Mouse (Mus musculus): Measurements from ENCODE around the gene Tgfa. TPM values are rescaled to one million over a fixed set of nuclear protein-coding genes. Genes with fewer than 3 reads are reported as not detected.

Gene Tgfa
- polyA plus RNA-seq (2016; fragmentation: Nextera tagmentation; extraction: Ambion mirVana): 2.1 and 2.4 TPM in 2 replicates

DNA sequence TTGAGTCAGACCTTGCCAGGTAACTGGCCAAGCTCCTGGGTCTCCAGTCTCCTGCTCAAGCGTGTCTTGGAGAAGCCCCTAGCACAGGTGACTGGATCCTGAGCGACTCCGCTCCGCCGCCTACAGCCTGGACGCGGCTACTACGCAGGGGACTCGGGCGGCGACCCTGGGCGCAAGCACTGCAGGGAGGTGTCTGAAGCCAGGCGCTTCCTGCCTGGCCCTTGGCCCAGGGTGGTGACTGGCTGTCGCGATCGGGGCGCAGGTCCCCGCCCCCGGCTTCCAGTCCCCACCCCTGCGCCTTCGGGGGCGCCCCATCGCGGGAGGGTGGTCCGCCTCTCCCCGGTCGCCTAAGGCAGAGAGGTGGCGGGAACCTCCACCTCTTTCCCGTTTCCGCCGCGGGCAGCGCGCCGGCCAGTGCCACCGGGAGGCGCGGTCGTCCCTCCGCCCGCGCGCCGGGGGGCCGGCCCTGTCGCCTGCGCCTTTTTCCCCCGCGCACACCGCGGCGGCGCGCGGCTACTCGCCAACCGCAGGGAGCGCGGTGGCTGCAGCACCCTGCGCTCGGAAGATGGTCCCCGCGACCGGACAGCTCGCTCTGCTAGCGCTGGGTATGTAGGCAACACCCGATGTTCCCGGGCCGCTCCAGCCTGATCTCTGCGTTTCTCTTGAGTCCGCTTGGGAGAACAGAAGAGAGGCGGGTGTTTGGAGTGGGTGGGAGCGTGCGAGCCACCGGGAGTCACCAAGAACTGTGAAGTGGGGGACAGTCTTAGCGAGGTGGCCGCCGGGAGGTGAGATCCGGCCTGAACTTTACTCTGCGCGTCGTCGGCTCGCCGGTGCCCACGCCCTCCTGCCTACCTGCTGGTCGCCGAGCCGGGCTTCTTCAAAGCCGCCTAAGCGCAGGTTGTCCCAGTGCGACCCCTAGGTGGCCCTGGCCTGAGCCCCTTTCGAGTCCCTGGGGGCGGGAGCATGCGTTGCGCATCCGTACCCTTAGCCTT lies at the start of gene Tgfa:
Gene Tgfa, plus strand, starts transcription at position 283 of the 992 bp plus-strand sequence.
- H3K9me3 ChIP-seq: no peaks in the 10 kb centered on the region
- peak; percentile 82 for DNase-seq (ENCODE audit: low spot score)
- WGBS: under 1% methylated on average over 97 of the region's 97 CpGs
- no peaks in the 10 kb centered on the region for H3K36me3 ChIP-seq (replicated peaks)
- H3K27ac ChIP-seq (replicated peaks): peak within 1 kb of the TSS; percentile 76
- peak within 1 kb of the TSS; percentile 80 for H3K4me3 ChIP-seq
- H3K4me1 ChIP-seq: peaks cover 41% of the 10 kb centered on the region
- H3K27me3 ChIP-seq (replicated peaks; ENCODE audit: low read depth, poor library complexity, severe bottlenecking): peaks cover 62% of the 10 kb centered on the region

- no peak for DNase-seq (ENCODE audit: low spot score)
- Histone ChIP-seq H3K4me3 (no peak overlapping the region), H3K27ac (replicated peaks) (no peak overlapping the region), H3K36me3 (replicated peaks) (no peaks in the 10 kb centered on the region), H3K9me3 (no peaks in the 10 kb centered on the region), H3K4me1 (no peaks in the 10 kb centered on the region), H3K27me3 (replicated peaks; ENCODE audit: low read depth, poor library complexity, severe bottlenecking) (no peaks in the 10 kb centered on the region)
- WGBS: 61% methylated on average over 4 of the region's 4 CpGs
Measured at GRCm38 (mm10) chr6:86148518-86148917, 46.5 kb upstream of the Tgfa start.

DNA sequence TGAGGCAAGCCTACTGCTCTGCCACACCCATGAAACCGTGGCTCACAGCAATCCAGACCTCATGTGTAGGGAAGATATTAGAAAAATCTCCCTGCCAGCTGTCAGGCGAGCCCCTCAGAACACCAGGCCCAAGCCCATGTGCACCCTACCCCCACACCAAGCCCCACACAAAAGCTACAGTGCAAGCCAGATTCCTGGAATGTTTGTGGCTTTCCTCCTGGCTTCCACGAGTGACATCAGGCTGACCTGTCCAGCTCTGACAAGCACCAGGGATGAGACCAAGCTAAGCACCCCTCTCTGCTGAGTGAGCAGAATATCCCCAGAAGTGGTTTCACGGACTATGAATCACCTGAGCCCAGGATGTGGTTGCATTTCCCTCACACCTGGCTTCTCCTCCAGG lies 46.0 kb upstream of the Tgfa start:
- Histone ChIP-seq H3K27me3 (replicated peaks; ENCODE audit: low read depth, poor library complexity, severe bottlenecking) (no peaks in the 10 kb centered on the region), H3K27ac (replicated peaks) (0 out of 2 replicates have a peak overlapping the region, but pooled peaks have one; percentile 19), H3K4me1 (no peaks in the 10 kb centered on the region), H3K9me3 (no peaks in the 10 kb centered on the region), H3K4me3 (no peak overlapping the region), H3K36me3 (replicated peaks) (no peaks in the 10 kb centered on the region)
- WGBS: 48% methylated on average over 4 of the region's 4 CpGs
- DNase-seq (ENCODE audit: low spot score): no peak

GRCm38 (mm10) chr6:86152676-86153075 lies 42.3 kb upstream of the Tgfa start:
- Histone ChIP-seq H3K27me3 (replicated peaks; ENCODE audit: low read depth, poor library complexity, severe bottlenecking) (no peaks in the 10 kb centered on the region), H3K4me3 (no peak overlapping the region), H3K36me3 (replicated peaks) (no peaks in the 10 kb centered on the region), H3K4me1 (no peaks in the 10 kb centered on the region), H3K9me3 (no peaks in the 10 kb centered on the region), H3K27ac (replicated peaks) (no peak overlapping the region)
- no peak for DNase-seq (ENCODE audit: low spot score)
- 90% methylated on average over 7 of the region's 7 CpGs for WGBS

GRCm38 (mm10) chr6:86153436-86153990 lies 41.5 kb upstream of the Tgfa start:
- no peak for DNase-seq (ENCODE audit: low spot score)
- Histone ChIP-seq H3K4me1 (no peaks in the 10 kb centered on the region), H3K4me3 (no peak overlapping the region), H3K9me3 (no peaks in the 10 kb centered on the region), H3K27me3 (replicated peaks; ENCODE audit: low read depth, poor library complexity, severe bottlenecking) (no peaks in the 10 kb centered on the region), H3K27ac (replicated peaks) (no peak overlapping the region), H3K36me3 (replicated peaks) (no peaks in the 10 kb centered on the region)
- WGBS: 64% methylated on average over 8 of the region's 8 CpGs

DNA sequence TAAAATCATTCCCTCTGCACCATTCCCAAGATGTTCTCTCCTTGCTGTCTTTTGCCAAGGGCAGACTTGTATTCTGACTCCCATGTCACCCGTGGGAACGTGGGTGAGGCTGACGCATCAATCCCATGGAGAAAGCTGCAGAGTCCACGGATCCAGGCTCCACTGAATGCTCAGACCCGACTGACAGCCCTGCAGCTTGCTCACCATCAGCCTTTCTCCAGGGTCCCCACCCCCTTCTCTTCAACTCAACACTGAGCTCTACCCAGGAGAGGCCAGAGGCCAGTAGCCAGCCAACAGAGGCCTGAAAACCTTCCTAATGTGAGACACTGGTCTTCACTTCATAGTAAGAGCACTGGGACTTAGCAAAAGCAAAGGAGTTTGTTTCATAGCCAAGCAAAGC lies 41.0 kb upstream of the Tgfa start:
- 85% methylated on average over 5 of the region's 5 CpGs for WGBS

GRCm38 (mm10) chr6:86154481-86154880 lies 40.5 kb upstream of the Tgfa start:
- DNase-seq (ENCODE audit: low spot score): no peak
- H3K4me3 ChIP-seq: no peak overlapping the region
- WGBS: 85% methylated on average over 2 of the region's 2 CpGs

More for the DNA sequence above, 41.0 kb upstream of the Tgfa start:
- Histone ChIP-seq H3K27me3 (replicated peaks; ENCODE audit: low read depth, poor library complexity, severe bottlenecking) (no peaks in the 10 kb centered on the region), H3K4me1 (no peaks in the 10 kb centered on the region), H3K4me3 (no peak overlapping the region), H3K9me3 (no peaks in the 10 kb centered on the region), H3K36me3 (replicated peaks) (no peaks in the 10 kb centered on the region), H3K27ac (replicated peaks) (no peak overlapping the region)
- DNase-seq (ENCODE audit: low spot score): no peak

DNA sequence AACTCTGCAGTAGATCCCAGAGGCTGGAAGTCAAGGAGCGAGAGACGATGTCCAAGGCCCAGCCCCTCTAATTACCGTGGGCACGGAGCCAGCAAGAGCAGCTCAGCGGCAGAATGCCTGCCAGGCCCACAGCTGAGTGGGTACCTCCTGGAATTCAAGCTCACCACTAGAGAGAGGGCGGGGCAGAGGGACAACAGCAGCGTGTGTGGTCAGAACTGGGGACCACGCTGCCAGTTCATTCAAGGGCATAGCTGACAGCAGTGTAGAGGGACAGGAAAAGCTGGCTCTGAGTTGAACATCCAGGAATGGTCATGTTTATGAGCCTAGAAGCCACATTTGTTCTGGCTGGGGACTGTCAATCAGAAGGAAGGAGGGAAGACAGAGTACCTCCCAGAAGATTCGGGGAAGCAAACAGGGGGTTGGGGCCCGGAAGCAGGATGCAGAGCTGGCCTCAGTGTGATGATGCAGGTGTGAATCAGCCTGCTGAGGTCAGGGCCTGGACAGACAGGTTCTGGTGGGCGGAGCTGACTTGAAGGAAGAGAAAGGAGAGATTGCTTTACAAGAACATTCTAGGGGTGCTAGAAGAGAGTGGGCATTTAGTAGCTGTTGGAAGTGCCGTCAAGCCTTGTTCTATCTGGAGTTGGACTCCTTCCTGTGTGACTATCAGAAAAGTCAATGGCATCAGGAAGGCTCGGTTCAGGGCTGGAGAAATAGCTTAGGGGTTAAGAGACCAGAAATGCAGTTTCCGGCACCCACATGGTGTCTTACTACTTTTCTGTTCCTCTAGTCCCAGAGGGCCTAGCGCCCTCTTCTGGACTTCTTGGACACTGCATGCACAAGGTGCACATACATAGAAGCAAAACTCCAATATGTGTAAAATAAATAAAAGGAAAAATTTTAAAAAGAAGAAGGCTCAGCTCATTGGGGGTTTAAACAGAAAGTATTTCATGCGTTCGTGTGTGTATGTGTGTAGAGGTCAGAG lies 37.5 kb upstream of the Tgfa start:
- no peak for DNase-seq (ENCODE audit: low spot score)
- H3K36me3 ChIP-seq (replicated peaks): no peaks in the 10 kb centered on the region
- WGBS: 78% methylated on average over 17 of the region's 17 CpGs

More at GRCm38 (mm10) chr6:86154481-86154880, 40.5 kb upstream of the Tgfa start:
- no peaks in the 10 kb centered on the region for H3K4me1 ChIP-seq
- no peak overlapping the region for H3K27ac ChIP-seq (replicated peaks)
- no peaks in the 10 kb centered on the region for H3K36me3 ChIP-seq (replicated peaks)
- no peaks in the 10 kb centered on the region for H3K27me3 ChIP-seq (replicated peaks; ENCODE audit: low read depth, poor library complexity, severe bottlenecking)
- no peaks in the 10 kb centered on the region for H3K9me3 ChIP-seq

GRCm38 (mm10) chr6:86160878-86161277 lies 34.1 kb upstream of the Tgfa start:
- Histone ChIP-seq H3K36me3 (replicated peaks) (no peaks in the 10 kb centered on the region), H3K27me3 (replicated peaks; ENCODE audit: low read depth, poor library complexity, severe bottlenecking) (no peaks in the 10 kb centered on the region), H3K4me3 (no peak overlapping the region), H3K4me1 (no peaks in the 10 kb centered on the region), H3K9me3 (no peaks in the 10 kb centered on the region), H3K27ac (replicated peaks) (no peak overlapping the region)
- 57% methylated on average over 3 of the region's 3 CpGs for WGBS
- DNase-seq (ENCODE audit: low spot score): no peak

More for the DNA sequence above, 37.5 kb upstream of the Tgfa start:
- H3K4me1 ChIP-seq: no peaks in the 10 kb centered on the region
- no peak overlapping the region for H3K4me3 ChIP-seq
- H3K27me3 ChIP-seq (replicated peaks; ENCODE audit: low read depth, poor library complexity, severe bottlenecking): no peaks in the 10 kb centered on the region
- no peak overlapping the region for H3K27ac ChIP-seq (replicated peaks)
- H3K9me3 ChIP-seq: no peaks in the 10 kb centered on the region

DNA sequence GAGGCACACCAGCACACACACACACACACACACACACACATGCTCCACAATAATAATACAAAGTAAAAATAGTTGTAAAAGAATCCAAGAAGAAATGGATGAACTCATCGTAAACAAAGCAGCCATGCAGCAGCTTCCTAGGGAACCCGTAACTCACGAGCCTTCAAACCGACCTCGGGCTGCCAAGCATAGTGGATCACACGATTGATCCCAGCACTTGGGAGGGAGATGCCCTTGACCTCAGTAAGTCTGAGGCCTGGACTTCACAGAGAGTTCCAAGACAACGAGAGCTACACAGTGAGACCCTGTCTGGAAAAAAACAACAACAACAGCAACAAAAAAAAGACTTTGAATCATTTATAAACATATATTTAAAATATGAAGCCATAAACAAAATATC lies 33.4 kb upstream of the Tgfa start:
- Histone ChIP-seq H3K27ac (replicated peaks) (no peak overlapping the region), H3K27me3 (replicated peaks; ENCODE audit: low read depth, poor library complexity, severe bottlenecking) (no peaks in the 10 kb centered on the region), H3K4me1 (no peaks in the 10 kb centered on the region), H3K36me3 (replicated peaks) (no peaks in the 10 kb centered on the region), H3K4me3 (no peak overlapping the region), H3K9me3 (no peaks in the 10 kb centered on the region)
- 70% methylated on average over 7 of the region's 7 CpGs for WGBS
- DNase-seq (ENCODE audit: low spot score): no peak

GRCm38 (mm10) chr6:86164028-86164427 lies 31.0 kb upstream of the Tgfa start:
- 65% methylated on average over 3 of the region's 3 CpGs for WGBS
- H3K36me3 ChIP-seq (replicated peaks): no peaks in the 10 kb centered on the region

DNA sequence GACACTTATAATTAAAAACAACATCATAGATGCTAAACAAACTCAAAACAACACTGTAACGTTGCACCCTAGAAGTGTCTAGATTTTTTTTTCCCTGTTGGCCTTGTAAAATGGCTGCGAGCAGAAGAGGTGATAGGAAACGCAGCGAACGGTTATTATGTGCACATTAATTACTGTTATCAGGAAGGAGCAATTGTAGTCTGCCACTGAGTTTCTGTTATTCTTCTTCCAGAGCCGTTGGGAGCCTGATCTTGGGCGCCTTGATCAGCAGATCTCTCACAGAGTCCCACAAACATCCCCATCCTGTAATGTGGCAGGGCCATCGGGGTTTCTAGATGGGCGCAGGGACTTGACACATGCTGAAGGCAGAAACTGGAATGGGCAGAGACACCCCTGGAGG lies 28.6 kb upstream of the Tgfa start:
- H3K9me3 ChIP-seq: no peaks in the 10 kb centered on the region
- no peak overlapping the region for H3K4me3 ChIP-seq
- no peaks in the 10 kb centered on the region for H3K36me3 ChIP-seq (replicated peaks)
- no peaks in the 10 kb centered on the region for H3K27me3 ChIP-seq (replicated peaks; ENCODE audit: low read depth, poor library complexity, severe bottlenecking)
- DNase-seq (ENCODE audit: low spot score): no peak
- H3K4me1 ChIP-seq: peaks cover 10% of the 10 kb centered on the region
- 85% methylated on average over 9 of the region's 9 CpGs for WGBS
- H3K27ac ChIP-seq (replicated peaks): no peak overlapping the region

More at GRCm38 (mm10) chr6:86164028-86164427, 31.0 kb upstream of the Tgfa start:
- Histone ChIP-seq H3K4me1 (peaks cover 5% of the 10 kb centered on the region), H3K27ac (replicated peaks) (no peak overlapping the region), H3K27me3 (replicated peaks; ENCODE audit: low read depth, poor library complexity, severe bottlenecking) (no peaks in the 10 kb centered on the region), H3K9me3 (no peaks in the 10 kb centered on the region), H3K4me3 (no peak overlapping the region)
- no peak for DNase-seq (ENCODE audit: low spot score)

All from embryonic facial prominence, embryonic 10.5 days (tissue).